Mouse (Mus musculus) kidney, adult 18-20 months (tissue): ENCODE data around the gene Eddm3b.
"Not testable (repeated sequence)": the region's sequence is repeated elsewhere in the genome, so short reads cannot be mapped to it uniquely, and the experiment has no call there.

Experiments
- DNase-seq: peaks from one replicate; pipeline ENCODE4 v3.0.0; 2021

Gene Eddm3b

GRCm38 (mm10) chr14:51145521-51145920, 31.3 kb downstream of the Eddm3b start:
- DNase-seq, result no peak

- no peak for DNase-seq
Measured at GRCm38 (mm10) chr14:51146685-51147084, 32.5 kb downstream of the Eddm3b start, which contains the start of gene Rnase1. Gene Rnase1 (minus strand): TSS chr14:51146785.

GRCm38 (mm10) chr14:51148006-51148405, 33.8 kb downstream of the Eddm3b start:
- DNase-seq, result no peak

- no peak for DNase-seq
Measured at GRCm38 (mm10) chr14:51149164-51149563, 34.9 kb downstream of the Eddm3b start.

- no peak for DNase-seq
Measured at GRCm38 (mm10) chr14:51150206-51150831, 36.1 kb downstream of the Eddm3b start.

- no peak for DNase-seq
Measured at GRCm38 (mm10) chr14:51152249-51152870, 38.1 kb downstream of the Eddm3b start.

GRCm38 (mm10) chr14:51156056-51156735, 42.0 kb downstream of the Eddm3b start:
- no peak for DNase-seq

- no peak for DNase-seq
Measured at GRCm38 (mm10) chr14:51156736-51157068, 42.5 kb downstream of the Eddm3b start.

- no peak for DNase-seq
Measured at GRCm38 (mm10) chr14:51157072-51157471, 42.8 kb downstream of the Eddm3b start.

GRCm38 (mm10) chr14:51161976-51162375, 47.8 kb downstream of the Eddm3b start, which contains the start of gene Rnase2b:
Gene Rnase2b (plus strand): TSS chr14:51162260.
- DNase-seq, result not testable (repeated sequence)

GRCm38 (mm10) chr14:51163323-51163722, 49.1 kb downstream of the Eddm3b start:
- not testable (repeated sequence) for DNase-seq

- DNase-seq, result no peak
Measured at GRCm38 (mm10) chr14:51165435-51165834, 51.2 kb downstream of the Eddm3b start.

GRCm38 (mm10) chr14:51166068-51166467, 51.8 kb downstream of the Eddm3b start:
- DNase-seq, result no peak
